Mouse (Mus musculus) spleen, postnatal 10 days (tissue): ENCODE data around the gene 9330161L09Rik.
"Not testable (repeated sequence)": the region's sequence is repeated elsewhere in the genome, so short reads cannot be mapped to it uniquely, and the experiment has no call there.

Experiments
- DNase-seq, 2 experiments: peaks; one replicate each; pipeline ENCODE4 v3.0.0; 2021 to 2022; ENCODE audit warnings: low spot score in 2 of 2

9330161L09Rik gene

GRCm38 (mm10) chr12:103407720-103408119 lies at the start of gene 9330161L09Rik:
TSS of gene 9330161L09Rik (minus strand) at chr12:103407820.
- DNase-seq: no peak

GRCm38 (mm10) chr12:103457140-103457539 lies 49.5 kb upstream of the 9330161L09Rik start, which contains the start of gene Ifi27l2b:
TSS of gene Ifi27l2b (minus strand) at chr12:103457223.
- no peak for DNase-seq

GRCm38 (mm10) chr12:103456727-103457126 lies 49.1 kb upstream of the 9330161L09Rik start:
- DNase-seq: not testable (repeated sequence)

GRCm38 (mm10) chr12:103453361-103453760 lies 45.7 kb upstream of the 9330161L09Rik start:
- no peak for DNase-seq

GRCm38 (mm10) chr12:103445060-103445459 lies 37.4 kb upstream of the 9330161L09Rik start:
- DNase-seq: no peak

GRCm38 (mm10) chr12:103444261-103444660 lies 36.6 kb upstream of the 9330161L09Rik start:
- not testable (repeated sequence) for DNase-seq

- DNase-seq: no peak
These were observed 35.9 kb upstream of the 9330161L09Rik start, which contains the start of gene Ifi27l2a for GRCm38 (mm10) chr12:103443524-103443923. TSS of gene Ifi27l2a (minus strand) at chr12:103443680.

- no peak for DNase-seq
These were observed 30.0 kb upstream of the 9330161L09Rik start for GRCm38 (mm10) chr12:103437601-103438000.

GRCm38 (mm10) chr12:103434861-103435260 lies 27.2 kb upstream of the 9330161L09Rik start:
- no peak for DNase-seq

- DNase-seq: peak in 1 of 2 experiments; percentile 55
These were observed 26.5 kb upstream of the 9330161L09Rik start, which contains the start of gene Ifi27 for GRCm38 (mm10) chr12:103433986-103434731. TSS of gene Ifi27 (plus strand) at chr12:103434211.

GRCm38 (mm10) chr12:103433430-103433829 lies 25.8 kb upstream of the 9330161L09Rik start:
- DNase-seq: no peak

- no peak for DNase-seq
These were observed 19.1 kb upstream of the 9330161L09Rik start for GRCm38 (mm10) chr12:103426710-103427109.

- DNase-seq: peak; percentile 95 to 99
These were observed 18.3 kb upstream of the 9330161L09Rik start, which contains the start of gene Ddx24 for GRCm38 (mm10) chr12:103425729-103426470. TSS of gene Ddx24 (minus strand) at chr12:103425830.

- no peak for DNase-seq
These were observed 17.6 kb upstream of the 9330161L09Rik start for GRCm38 (mm10) chr12:103425016-103425728.

GRCm38 (mm10) chr12:103408144-103408543 lies 524 bp upstream of the 9330161L09Rik start:
- DNase-seq: no peak

GRCm38 (mm10) chr12:103404131-103404530 lies 3.5 kb downstream of the 9330161L09Rik start:
- no peak for DNase-seq

GRCm38 (mm10) chr12:103396751-103397150 lies 10.9 kb downstream of the 9330161L09Rik start:
- DNase-seq: no peak

GRCm38 (mm10) chr12:103395486-103396275 lies 11.9 kb downstream of the 9330161L09Rik start:
- DNase-seq: no peak

- DNase-seq: peak in 1 of 2 experiments; percentile 53
These were observed 14.1 kb downstream of the 9330161L09Rik start for GRCm38 (mm10) chr12:103393528-103393927.

GRCm38 (mm10) chr12:103391098-103391497 lies 16.5 kb downstream of the 9330161L09Rik start:
- no peak for DNase-seq

- DNase-seq: peak in 1 of 2 experiments; percentile 34
These were observed 17.6 kb downstream of the 9330161L09Rik start for GRCm38 (mm10) chr12:103389982-103390381.
